Mouse (Mus musculus): ENCODE measurements at regions not wholly inside any gene's neighbourhood (a gene's known extent, or its start where the extent isn't known, plus 50 kb on each side); places are given as distances from the start of the nearest gene placed in this dataset.

DNA sequence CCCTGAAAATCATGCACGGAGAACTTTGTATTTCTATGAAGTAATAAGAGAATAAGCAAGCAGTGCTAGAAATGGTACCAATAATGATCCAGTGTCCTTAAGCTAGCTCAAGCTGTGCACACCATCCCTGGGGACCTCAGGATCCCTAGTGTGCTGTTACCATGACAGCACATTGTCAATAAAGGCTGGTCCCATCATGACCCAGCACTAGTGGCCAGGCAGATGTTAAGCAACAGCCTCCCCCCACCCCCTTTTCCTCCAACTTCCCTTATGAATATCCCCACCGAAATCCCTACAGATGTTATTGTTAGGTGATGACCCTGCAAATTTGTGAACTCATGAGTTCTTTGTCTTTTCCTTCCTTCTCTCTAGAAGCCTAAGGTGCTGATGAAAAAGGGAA is 160.9 kb upstream of the Ednrb start:
- H3K27ac ChIP-seq (ENCODE audit: low read length) = no peak overlapping the region

DNA sequence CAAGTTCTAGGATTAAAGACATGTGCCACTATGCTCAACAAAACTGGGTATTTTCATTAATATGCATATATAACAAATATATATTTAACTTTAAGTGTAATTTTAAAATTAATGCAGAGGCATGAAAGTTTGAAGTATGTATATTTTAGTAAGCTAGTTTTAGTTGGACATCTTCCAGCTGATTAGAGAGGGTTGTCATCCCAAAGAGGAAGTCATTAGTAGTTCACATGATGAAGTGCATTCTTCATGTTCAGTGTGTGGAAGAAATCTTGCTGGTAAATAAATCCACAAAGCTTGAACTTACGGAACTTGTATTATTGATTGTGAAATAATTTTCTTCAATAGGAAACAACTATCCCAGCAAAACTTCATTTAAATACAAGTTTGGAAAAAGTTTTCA is 158.2 kb upstream of the Ednrb start:
- Histone ChIP-seq H3K36me3 (ENCODE audit: control insufficient read depth, insufficient read depth) (no peaks in the 10 kb centered on the region), H3K9me3 (replicated peaks; ENCODE audit: control insufficient read depth, low read length) (no peaks in the 10 kb centered on the region), H3K4me2 (ENCODE audit: low read depth, low read length) (no peak overlapping the region), H3K4me1 (ENCODE audit: control insufficient read depth, low read depth, low read length) (no peaks in the 10 kb centered on the region), H3K9ac (ENCODE audit: low read depth, low read length) (no peak overlapping the region), H3K4me3 (ENCODE audit: low read depth, low read length) (no peak overlapping the region), H3K27ac (ENCODE audit: low read length) (no peak overlapping the region), H3K27me3 (ENCODE audit: control insufficient read depth, insufficient read depth, low read depth, low read length) (no peaks in the 10 kb centered on the region)
- no peak for ATAC-seq (ENCODE audit: low read depth)
- 44% methylated on average over 1 of the region's 1 CpGs for WGBS (ENCODE audit: insufficient replicate concordance)

More for the DNA sequence above, 160.9 kb upstream of the Ednrb start:
- Histone ChIP-seq H3K36me3 (ENCODE audit: control insufficient read depth, insufficient read depth) (no peaks in the 10 kb centered on the region), H3K9me3 (replicated peaks; ENCODE audit: control insufficient read depth, low read length) (no peaks in the 10 kb centered on the region), H3K27me3 (ENCODE audit: control insufficient read depth, insufficient read depth, low read depth, low read length) (no peaks in the 10 kb centered on the region), H3K9ac (ENCODE audit: low read depth, low read length) (no peak overlapping the region), H3K4me1 (ENCODE audit: control insufficient read depth, low read depth, low read length) (no peaks in the 10 kb centered on the region), H3K4me2 (ENCODE audit: low read depth, low read length) (no peak overlapping the region), H3K4me3 (ENCODE audit: low read depth, low read length) (no peak overlapping the region)
- ATAC-seq (ENCODE audit: low read depth) = no peak
- WGBS (ENCODE audit: insufficient replicate concordance) = 45% methylated on average over 2 of the region's 2 CpGs

DNA sequence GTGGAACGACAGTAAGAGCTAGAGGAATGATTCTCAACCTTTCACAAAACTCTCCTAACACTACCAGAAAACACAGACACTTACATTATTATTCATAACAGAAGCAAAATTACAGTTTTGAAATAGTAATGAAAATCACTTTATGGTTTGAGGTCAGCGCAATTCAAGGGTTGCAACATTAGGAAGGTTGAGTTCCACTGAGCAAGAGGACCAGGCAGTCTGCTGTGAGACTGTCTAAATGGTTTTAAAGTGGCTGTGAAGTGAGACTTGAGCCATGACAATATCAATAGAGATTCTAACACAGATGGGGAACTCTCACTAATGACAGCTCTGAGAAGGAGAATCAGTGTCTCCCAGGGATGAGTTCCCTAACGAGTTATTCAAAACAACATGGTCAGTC is 146.2 kb upstream of the Ednrb start:
- Histone ChIP-seq H3K4me3 (ENCODE audit: low read depth, low read length) (no peak overlapping the region), H3K4me2 (ENCODE audit: low read depth, low read length) (no peak overlapping the region), H3K9me3 (replicated peaks; ENCODE audit: control insufficient read depth, low read length) (no peaks in the 10 kb centered on the region), H3K27me3 (ENCODE audit: control insufficient read depth, insufficient read depth, low read depth, low read length) (no peaks in the 10 kb centered on the region), H3K36me3 (ENCODE audit: control insufficient read depth, insufficient read depth) (no peaks in the 10 kb centered on the region), H3K27ac (ENCODE audit: low read length) (no peak overlapping the region), H3K9ac (ENCODE audit: low read depth, low read length) (no peak overlapping the region), H3K4me1 (ENCODE audit: control insufficient read depth, low read depth, low read length) (no peaks in the 10 kb centered on the region)
- WGBS (ENCODE audit: insufficient replicate concordance) = 67% methylated on average over 3 of the region's 3 CpGs
- ATAC-seq (ENCODE audit: low read depth) = no peak

DNA sequence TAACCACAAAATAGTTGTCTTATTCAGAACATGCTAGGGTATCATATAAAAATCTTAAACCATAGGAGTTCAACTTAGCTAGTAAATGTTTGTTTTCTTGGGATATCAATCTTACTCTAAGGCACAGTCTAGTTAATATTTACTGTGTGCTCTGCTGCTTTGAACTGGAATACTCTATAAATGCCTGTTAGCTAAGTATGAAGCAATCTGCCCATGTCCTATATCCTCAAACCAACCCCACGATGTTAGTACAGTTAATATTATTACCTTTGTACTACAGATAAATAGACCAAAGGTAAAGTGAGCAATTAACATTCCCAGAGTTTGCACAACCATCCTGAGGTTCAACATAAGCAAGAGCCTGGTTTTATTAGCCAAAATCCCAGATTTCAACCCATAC is 145.7 kb upstream of the Ednrb start:
- Histone ChIP-seq H3K36me3 (ENCODE audit: control insufficient read depth, insufficient read depth) (no peaks in the 10 kb centered on the region), H3K4me1 (ENCODE audit: control insufficient read depth, low read depth, low read length) (no peaks in the 10 kb centered on the region), H3K9me3 (replicated peaks; ENCODE audit: control insufficient read depth, low read length) (no peaks in the 10 kb centered on the region), H3K4me2 (ENCODE audit: low read depth, low read length) (no peak overlapping the region), H3K27ac (ENCODE audit: low read length) (no peak overlapping the region), H3K9ac (ENCODE audit: low read depth, low read length) (no peak overlapping the region), H3K4me3 (ENCODE audit: low read depth, low read length) (no peak overlapping the region), H3K27me3 (ENCODE audit: control insufficient read depth, insufficient read depth, low read depth, low read length) (no peaks in the 10 kb centered on the region)
- ATAC-seq (ENCODE audit: low read depth) = no peak
- WGBS (ENCODE audit: insufficient replicate concordance) = 45% methylated on average over 1 of the region's 1 CpGs

DNA sequence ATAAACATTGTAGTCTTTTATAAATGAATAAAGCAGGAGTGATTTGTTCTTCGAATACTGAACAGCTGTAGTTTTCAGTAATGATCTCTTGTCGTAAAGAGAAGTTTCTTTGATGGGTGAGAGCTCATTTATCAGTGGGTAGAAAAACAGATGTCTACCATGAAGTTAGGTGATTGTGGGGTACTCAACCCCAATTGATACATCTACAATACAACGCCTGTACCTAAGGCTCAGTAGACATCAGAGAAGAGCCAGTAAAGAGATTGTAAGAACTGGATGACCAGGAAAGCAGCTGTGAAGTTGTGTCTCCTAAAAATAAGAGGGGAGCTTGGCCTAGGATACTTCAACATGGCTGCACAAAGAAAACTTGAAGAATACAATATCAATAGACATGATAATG is 143.1 kb upstream of the Ednrb start:
- H3K36me3 ChIP-seq (ENCODE audit: control insufficient read depth, insufficient read depth) = no peaks in the 10 kb centered on the region

DNA sequence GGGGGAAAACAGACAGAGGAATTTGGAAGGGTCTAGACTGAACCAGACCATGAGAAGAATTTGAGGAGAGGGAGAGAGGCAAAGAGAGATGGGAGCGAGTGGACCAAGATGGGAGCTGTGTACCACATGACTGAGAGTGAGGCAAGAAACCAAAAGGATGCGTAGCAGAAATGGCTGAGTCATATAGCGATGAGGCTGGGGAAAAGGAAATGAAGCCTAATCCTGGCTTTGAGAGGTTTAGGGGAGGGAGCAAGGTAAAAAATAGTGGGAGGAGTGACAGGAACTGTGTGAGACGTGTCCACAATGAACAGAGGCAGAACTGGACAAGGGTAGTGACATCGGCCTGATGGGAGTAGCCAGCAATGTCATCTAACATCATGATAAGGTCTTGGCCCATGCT is 140.1 kb upstream of the Ednrb start:
- Histone ChIP-seq H3K9me3 (replicated peaks; ENCODE audit: control insufficient read depth, low read length) (no peaks in the 10 kb centered on the region), H3K4me1 (ENCODE audit: control insufficient read depth, low read depth, low read length) (no peaks in the 10 kb centered on the region), H3K27me3 (ENCODE audit: control insufficient read depth, insufficient read depth, low read depth, low read length) (no peaks in the 10 kb centered on the region), H3K9ac (ENCODE audit: low read depth, low read length) (no peak overlapping the region), H3K4me3 (ENCODE audit: low read depth, low read length) (no peak overlapping the region), H3K27ac (ENCODE audit: low read length) (no peak overlapping the region), H3K4me2 (ENCODE audit: low read depth, low read length) (no peak overlapping the region), H3K36me3 (ENCODE audit: control insufficient read depth, insufficient read depth) (no peaks in the 10 kb centered on the region)
- WGBS (ENCODE audit: insufficient replicate concordance) = 61% methylated on average over 5 of the region's 5 CpGs
- ATAC-seq (ENCODE audit: low read depth) = no peak

More for the DNA sequence above, 143.1 kb upstream of the Ednrb start:
- Histone ChIP-seq H3K4me2 (ENCODE audit: low read depth, low read length) (no peak overlapping the region), H3K4me3 (ENCODE audit: low read depth, low read length) (no peak overlapping the region), H3K9ac (ENCODE audit: low read depth, low read length) (no peak overlapping the region), H3K4me1 (ENCODE audit: control insufficient read depth, low read depth, low read length) (no peaks in the 10 kb centered on the region), H3K27ac (ENCODE audit: low read length) (no peak overlapping the region), H3K9me3 (replicated peaks; ENCODE audit: control insufficient read depth, low read length) (no peaks in the 10 kb centered on the region), H3K27me3 (ENCODE audit: control insufficient read depth, insufficient read depth, low read depth, low read length) (no peaks in the 10 kb centered on the region)
- ATAC-seq (ENCODE audit: low read depth) = no peak
- WGBS (ENCODE audit: insufficient replicate concordance) = 57% methylated on average over 3 of the region's 3 CpGs

DNA sequence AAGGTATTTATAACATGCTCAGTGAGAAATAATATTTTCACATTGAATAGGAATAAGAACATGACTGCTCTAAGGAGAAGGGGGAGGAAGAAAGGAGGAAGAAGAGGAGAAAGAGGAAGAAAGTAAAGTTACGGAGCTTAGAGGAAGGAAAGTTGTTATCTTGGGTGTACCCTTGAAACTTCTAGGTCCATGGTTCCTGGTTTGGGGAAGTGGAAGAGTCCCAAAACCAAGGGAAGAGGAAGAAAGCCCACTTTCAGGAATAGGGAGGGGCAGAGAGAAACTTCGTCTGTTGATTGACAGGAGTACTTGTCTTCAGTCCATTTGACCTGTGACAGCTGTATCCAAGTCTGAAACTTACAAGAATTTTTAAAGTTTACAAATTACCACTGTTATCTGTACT is 134.6 kb upstream of the Ednrb start:
- ATAC-seq (ENCODE audit: low read depth) = no peak
- no peak overlapping the region for H3K4me2 ChIP-seq (ENCODE audit: low read depth, low read length)
- no peak overlapping the region for H3K4me3 ChIP-seq (ENCODE audit: low read depth, low read length)
- H3K4me1 ChIP-seq (ENCODE audit: control insufficient read depth, low read depth, low read length) = no peaks in the 10 kb centered on the region
- H3K36me3 ChIP-seq (ENCODE audit: control insufficient read depth, insufficient read depth) = no peaks in the 10 kb centered on the region
- H3K27me3 ChIP-seq (ENCODE audit: control insufficient read depth, insufficient read depth, low read depth, low read length) = no peaks in the 10 kb centered on the region
- WGBS (ENCODE audit: insufficient replicate concordance) = 22% methylated on average over 2 of the region's 2 CpGs
- no peak overlapping the region for H3K9ac ChIP-seq (ENCODE audit: low read depth, low read length)
- no peak overlapping the region for H3K27ac ChIP-seq (ENCODE audit: low read length)
- no peaks in the 10 kb centered on the region for H3K9me3 ChIP-seq (replicated peaks; ENCODE audit: control insufficient read depth, low read length)

DNA sequence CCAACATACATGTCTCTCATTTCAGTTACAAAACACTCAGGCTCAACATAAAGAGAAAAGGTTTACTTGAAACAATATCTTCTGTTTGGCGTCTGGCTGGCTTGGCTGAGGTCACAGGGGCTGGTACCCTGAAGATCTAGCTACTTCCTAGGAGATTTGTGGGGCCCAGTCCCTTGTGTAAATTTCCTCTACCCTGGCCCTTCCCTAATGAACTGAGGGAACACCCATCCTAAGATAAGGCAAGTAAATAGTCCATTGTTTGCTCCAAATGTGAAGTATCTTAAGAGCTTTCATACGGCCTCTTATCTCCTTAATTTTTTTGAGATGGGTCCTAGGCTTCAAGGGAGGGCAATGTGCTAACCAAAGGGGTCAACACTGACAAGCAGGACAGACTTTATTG is 133.6 kb upstream of the Ednrb start:
- no peaks in the 10 kb centered on the region for H3K9me3 ChIP-seq (replicated peaks; ENCODE audit: control insufficient read depth, low read length)
- H3K4me1 ChIP-seq (ENCODE audit: control insufficient read depth, low read depth, low read length) = no peaks in the 10 kb centered on the region
- H3K9ac ChIP-seq (ENCODE audit: low read depth, low read length) = no peak overlapping the region
- H3K27me3 ChIP-seq (ENCODE audit: control insufficient read depth, insufficient read depth, low read depth, low read length) = no peaks in the 10 kb centered on the region
- no peak for ATAC-seq (ENCODE audit: low read depth)
- H3K4me2 ChIP-seq (ENCODE audit: low read depth, low read length) = no peak overlapping the region
- H3K4me3 ChIP-seq (ENCODE audit: low read depth, low read length) = no peak overlapping the region
- no peaks in the 10 kb centered on the region for H3K36me3 ChIP-seq (ENCODE audit: control insufficient read depth, insufficient read depth)
- 19% methylated on average over 2 of the region's 2 CpGs for WGBS (ENCODE audit: insufficient replicate concordance)
- H3K27ac ChIP-seq (ENCODE audit: low read length) = no peak overlapping the region

DNA sequence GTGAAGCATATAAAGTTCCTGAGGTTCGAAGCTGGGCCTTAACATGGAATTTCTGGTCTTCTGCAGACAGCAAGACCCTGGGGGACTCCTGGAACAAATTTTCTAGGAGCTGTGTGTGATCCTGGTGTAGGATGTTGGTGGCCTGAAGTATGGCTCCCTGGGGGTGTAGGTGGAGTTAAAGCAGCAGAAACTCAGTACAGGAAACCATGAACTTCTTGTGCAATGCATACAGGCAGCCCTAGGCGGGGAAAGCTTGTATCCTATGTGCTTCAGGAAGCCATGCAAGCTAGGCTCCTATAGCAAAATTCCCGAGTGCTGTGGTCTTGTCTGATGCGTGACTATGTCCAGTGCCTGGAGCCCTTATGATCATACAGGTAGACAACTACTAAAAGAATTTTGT is 129.8 kb upstream of the Ednrb start:
- ATAC-seq (ENCODE audit: low read depth) = no peak
- 36% methylated on average over 4 of the region's 4 CpGs for WGBS (ENCODE audit: insufficient replicate concordance)

DNA sequence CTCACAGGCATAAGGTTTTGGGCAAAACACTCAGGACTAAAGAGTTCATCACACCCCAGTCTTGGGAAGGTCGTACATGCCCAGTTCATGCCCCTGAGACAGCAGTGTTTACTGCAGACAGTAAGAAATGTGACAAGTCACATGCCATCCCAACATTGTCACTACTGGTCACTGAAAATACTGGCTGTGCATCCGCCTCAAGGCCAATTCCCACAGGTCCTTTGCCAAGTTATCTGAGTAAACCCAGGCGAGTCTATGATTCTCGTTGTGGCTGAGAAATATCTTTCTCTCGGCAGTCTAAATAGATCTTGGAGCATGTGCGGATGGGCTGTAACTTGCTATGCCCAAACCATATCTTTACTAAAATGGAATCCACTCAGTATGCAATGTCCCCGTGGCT is 128.9 kb upstream of the Ednrb start:
- 53% methylated on average over 7 of the region's 7 CpGs for WGBS (ENCODE audit: insufficient replicate concordance)
- H3K36me3 ChIP-seq (ENCODE audit: control insufficient read depth, insufficient read depth) = no peaks in the 10 kb centered on the region

More for the DNA sequence above, 129.8 kb upstream of the Ednrb start:
- no peak overlapping the region for H3K27ac ChIP-seq (ENCODE audit: low read length)
- no peaks in the 10 kb centered on the region for H3K9me3 ChIP-seq (replicated peaks; ENCODE audit: control insufficient read depth, low read length)
- H3K36me3 ChIP-seq (ENCODE audit: control insufficient read depth, insufficient read depth) = no peaks in the 10 kb centered on the region
- H3K4me3 ChIP-seq (ENCODE audit: low read depth, low read length) = no peak overlapping the region
- no peak overlapping the region for H3K9ac ChIP-seq (ENCODE audit: low read depth, low read length)
- no peaks in the 10 kb centered on the region for H3K4me1 ChIP-seq (ENCODE audit: control insufficient read depth, low read depth, low read length)
- no peaks in the 10 kb centered on the region for H3K27me3 ChIP-seq (ENCODE audit: control insufficient read depth, insufficient read depth, low read depth, low read length)
- H3K4me2 ChIP-seq (ENCODE audit: low read depth, low read length) = no peak overlapping the region

More for the DNA sequence above, 128.9 kb upstream of the Ednrb start:
- Histone ChIP-seq H3K4me1 (ENCODE audit: control insufficient read depth, low read depth, low read length) (no peaks in the 10 kb centered on the region), H3K4me2 (ENCODE audit: low read depth, low read length) (no peak overlapping the region), H3K4me3 (ENCODE audit: low read depth, low read length) (no peak overlapping the region), H3K9ac (ENCODE audit: low read depth, low read length) (no peak overlapping the region), H3K27me3 (ENCODE audit: control insufficient read depth, insufficient read depth, low read depth, low read length) (no peaks in the 10 kb centered on the region), H3K27ac (ENCODE audit: low read length) (no peak overlapping the region), H3K9me3 (replicated peaks; ENCODE audit: control insufficient read depth, low read length) (no peaks in the 10 kb centered on the region)
- ATAC-seq (ENCODE audit: low read depth) = no peak
